28 mouse cellular contexts compared by ENCODE assay signal in the genomic region with DNA sequence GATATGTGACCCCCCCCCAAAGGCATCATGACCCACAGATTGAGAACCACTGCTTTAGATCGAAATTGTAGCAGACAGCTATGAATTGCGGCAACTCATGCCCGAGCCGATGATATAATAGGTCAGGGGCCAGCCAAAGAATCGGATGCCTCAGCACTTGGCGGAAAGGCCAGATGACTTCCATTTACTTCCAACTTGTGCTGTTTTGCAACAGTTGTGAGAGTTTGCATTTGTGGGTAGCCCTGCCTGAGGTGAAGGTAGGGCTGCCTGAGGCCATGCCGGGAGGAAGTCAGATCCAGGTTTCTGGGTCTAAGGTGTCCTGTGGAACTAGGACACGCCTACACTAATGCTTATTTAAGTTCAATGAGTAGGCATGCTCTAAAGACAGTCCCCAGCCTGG.
A peak's percentile ranks its signal among the peaks of the same experiment; 100 is the strongest.
DNase-seq lines count a peak whose midpoint lies in the region; ATAC-seq and TF ChIP-seq lines count a peak whose summit lies in the region.
"Had no signal": no experiment of that assay in that cellular context is flagged by ENCODE, and none has a peak within 500 bp of the region (broad histone marks: within the 10 kb centered on the region; RNA-seq: fewer than 3 reads in every experiment).

No protein-coding gene starts in this region.

- TF ChIP-seq POLR2A in cerebellum, adult 2 months (IDR thresholded peaks at IDR 0.05; ENCODE audit: borderline replicate concordance, insufficient read depth, low read length): no peak

- no peak overlapping the region for H3K9ac ChIP-seq in kidney, embryonic 14.5 days (ENCODE audit: low read depth, low read length)
- H3K9ac ChIP-seq: embryonic facial prominence, embryonic 13.5 days; heart, embryonic 12.5 days; hindbrain, embryonic 13.5 days had no signal

- H3K4me1 ChIP-seq in cerebellum, adult 2 months (ENCODE audit: control insufficient read depth, insufficient read depth, low read length): no peaks in the 10 kb centered on the region
- no peaks in the 10 kb centered on the region for H3K4me1 ChIP-seq in kidney, embryonic 14.5 days (ENCODE audit: control insufficient read depth, insufficient read depth, low read length)
- H3K4me1 ChIP-seq: hindbrain, embryonic 13.5 days had no signal

- TF ChIP-seq CTCF in cerebellum, adult 2 months (IDR thresholded peaks at IDR 0.05; ENCODE audit: borderline replicate concordance, insufficient read depth, low read depth, low read length): no peak

- H3K36me3 ChIP-seq in kidney, embryonic 14.5 days (ENCODE audit: control insufficient read depth, insufficient read depth, low read length): no peaks in the 10 kb centered on the region
- H3K36me3 ChIP-seq: embryonic facial prominence, embryonic 13.5 days; heart, embryonic 12.5 days; hindbrain, embryonic 13.5 days had no signal

- no peak overlapping the region for H3K4me2 ChIP-seq in kidney, embryonic 14.5 days (replicated peaks; ENCODE audit: low read depth, low read length)
- H3K4me2 ChIP-seq: embryonic facial prominence, embryonic 13.5 days; heart, embryonic 12.5 days; hindbrain, embryonic 13.5 days; midbrain, embryonic 11.5 days had no signal

- H3K27ac ChIP-seq in cerebellum, adult 2 months (ENCODE audit: insufficient read depth, low read length): no peak overlapping the region
- no peak overlapping the region for H3K27ac ChIP-seq in kidney, embryonic 14.5 days (ENCODE audit: low read depth, low read length)
- H3K27ac ChIP-seq: embryonic facial prominence, embryonic 13.5 days; hindbrain, embryonic 13.5 days; stomach, postnatal 0 days had no signal

- no peaks in the 10 kb centered on the region for H3K27me3 ChIP-seq in cerebellum, adult 2 months (ENCODE audit: control insufficient read depth, insufficient read depth, low read length)
- no peaks in the 10 kb centered on the region for H3K27me3 ChIP-seq in kidney, embryonic 14.5 days (ENCODE audit: control insufficient read depth, insufficient read depth, low read length)
- H3K27me3 ChIP-seq: embryonic facial prominence, embryonic 13.5 days; heart, embryonic 12.5 days; hindbrain, embryonic 13.5 days had no signal

- WGBS in cerebellum, adult 2 months: 90% methylated on average over 8 of the region's 8 CpGs
- WGBS in kidney, embryonic 14.5 days: 84% methylated on average over 8 of the region's 8 CpGs

- DNase-seq in adrenal gland, postnatal 14 days: peak; percentile 19
- no peak for DNase-seq in adrenal gland, postnatal 25 days
- DNase-seq in NIH3T3 (ENCODE audit: low read depth): peak; percentile 42
- peak; percentile 6 for DNase-seq in fibroblast of lung, adult 2 months (ENCODE audit: low read depth)
- peak; percentile 57 for DNase-seq in lung, postnatal 10 days
- no peak for DNase-seq in cerebellum, adult 2 months
- DNase-seq in spleen, postnatal 4 days (ENCODE audit: low spot score in 2 of 2): no peak
- DNase-seq: cerebellum, adult 11 months; cerebellum, adult 9-11 months; gastrocnemius, postnatal 14 days; heart, adult 18-20 months; heart, postnatal 4 days; kidney, adult 8-10 months; kidney, postnatal 14 days; layer of hippocampus, adult 9-11 months; liver; right cerebral cortex, postnatal 25 days; thymus, adult 18-20 months; thymus, postnatal 25 days had no signal

- ATAC-seq in kidney, embryonic 14.5 days (ENCODE audit: low FRiP score, low TSS enrichment): no peak
- ATAC-seq: forebrain, embryonic 14.5 days; intestine, embryonic 16.5 days; midbrain, embryonic 16.5 days had no signal

- H3K9me3 ChIP-seq in kidney, embryonic 14.5 days (ENCODE audit: control insufficient read depth, low read length): no peaks in the 10 kb centered on the region
- H3K9me3 ChIP-seq: embryonic facial prominence, embryonic 13.5 days; heart, embryonic 12.5 days; hindbrain, embryonic 13.5 days had no signal

- H3K4me3 ChIP-seq in cerebellum, adult 2 months (replicated peaks; ENCODE audit: insufficient read depth, low read depth, low read length): no peak overlapping the region
- H3K4me3 ChIP-seq in kidney, embryonic 14.5 days (ENCODE audit: low read length): no peak overlapping the region
- H3K4me3 ChIP-seq: embryonic facial prominence, embryonic 13.5 days; heart, embryonic 12.5 days; hindbrain, embryonic 13.5 days had no signal

Comparison
In these comparisons a context has a peak if more than half of its experiments do, and no peak if none do; other contexts are left out.
1. DNase-seq: peak in adrenal gland, postnatal 14 days (single experiment), NIH3T3 (single experiment), fibroblast of lung, adult 2 months (single experiment) and lung, postnatal 10 days (single experiment); none in adrenal gland, postnatal 25 days (single experiment), cerebellum, adult 2 months (0 of 2) and spleen, postnatal 4 days (0 of 2).